Mouse (Mus musculus) cerebellum, adult 2 months (tissue): ENCODE results near the gene Sel1l3. TPM values are rescaled to one million over a fixed set of nuclear protein-coding genes. Genes with fewer than 3 reads are reported as not detected.

ENCODE experiments used
- DNase-seq, 2 experiments: peaks; one replicate each; pipeline ENCODE4 v3.0.0; 2021
- H3K27ac ChIP-seq: fragments of 200-500 bp; 2 replicates; pipeline ENCODE4 v1.5.1; 2012; ENCODE audit warnings: low read length, control low read depth, inconsistent platforms; ENCODE audit not compliant: insufficient read depth
- H3K27me3 ChIP-seq: fragments of 200-500 bp; 2 replicates; pipeline ENCODE4 v1.6.1; 2012; ENCODE audit warnings: inconsistent platforms, mild to moderate bottlenecking, low read length, moderate library complexity; ENCODE audit not compliant: control insufficient read depth, insufficient read depth
- H3K4me1 ChIP-seq: fragments of 200-500 bp; 2 replicates; pipeline ENCODE4 v1.6.1; 2011; ENCODE audit warnings: low read length; ENCODE audit not compliant: control insufficient read depth, insufficient read depth
- H3K4me3 ChIP-seq: fragments of 200-500 bp; replicated peaks from 2 replicates; pipeline ENCODE3; 2011; ENCODE audit warnings: mild to moderate bottlenecking, low read depth, low read length, control low read depth; ENCODE audit not compliant: insufficient read depth
- CTCF ChIP-seq: fragments of 200-500 bp; IDR thresholded peaks from 2 replicates; pipeline ENCODE4 v1.5.1; 2011; ENCODE audit warnings: low read depth, mild to moderate bottlenecking, control low read depth, low read length, moderate library complexity, borderline replicate concordance; ENCODE audit not compliant: insufficient read depth
- POLR2A ChIP-seq: fragments of 200-500 bp; IDR thresholded peaks from 2 replicates; pipeline ENCODE4 v1.6.1; 2011; ENCODE audit warnings: low read length, control low read depth, borderline replicate concordance; ENCODE audit not compliant: insufficient read depth
- WGBS: fragments of 180-500 bp; shearing (Covaris S2); methylation state at CpG from one replicate; pipeline ENCODE4 v1.1.7; 2018; 5-methylcytosine and 5-hydroxymethylcytosine counted together
- polyA plus RNA-seq: library from polyadenylated mRNA; depleted of rRNA; stranded (reverse); fragments of >200 nt; gene quantifications from 2 replicates; pipeline ENCODE4 v1.2.3, GENCODE M21; 2012; rRNA removed

Sel1l3 gene
- polyA plus RNA-seq, 1 experiment: 70.8 TPM

DNA sequence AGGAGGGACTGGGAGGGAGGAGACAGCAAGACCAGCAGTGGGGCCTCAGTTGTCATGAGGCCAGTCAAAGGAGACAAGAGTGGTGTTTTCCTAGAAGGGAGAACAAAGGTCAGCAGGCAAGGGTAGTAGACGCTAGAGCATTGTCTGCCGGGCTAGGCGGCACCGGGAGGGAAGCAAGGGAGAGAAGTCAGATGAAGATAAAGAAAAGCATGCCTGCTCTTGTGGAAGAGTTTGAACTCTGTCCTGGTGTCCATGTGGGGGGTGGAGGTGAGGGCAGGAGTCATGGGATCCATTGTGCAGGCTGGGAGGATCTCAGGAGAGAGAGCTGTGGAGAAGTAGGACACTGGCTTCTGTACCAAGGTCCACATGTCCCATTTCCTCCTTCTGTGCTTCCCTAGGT is 135.3 kb downstream of the Sel1l3 start:
- TF ChIP-seq CTCF: no peak
- TF ChIP-seq POLR2A: no peak
- no peaks in the 10 kb centered on the region for H3K4me1 ChIP-seq
- WGBS: 57% methylated on average over 4 of the region's 4 CpGs
- no peak for DNase-seq
- no peaks in the 10 kb centered on the region for H3K27me3 ChIP-seq
- no peak overlapping the region for H3K4me3 ChIP-seq
- no peak overlapping the region for H3K27ac ChIP-seq

DNA sequence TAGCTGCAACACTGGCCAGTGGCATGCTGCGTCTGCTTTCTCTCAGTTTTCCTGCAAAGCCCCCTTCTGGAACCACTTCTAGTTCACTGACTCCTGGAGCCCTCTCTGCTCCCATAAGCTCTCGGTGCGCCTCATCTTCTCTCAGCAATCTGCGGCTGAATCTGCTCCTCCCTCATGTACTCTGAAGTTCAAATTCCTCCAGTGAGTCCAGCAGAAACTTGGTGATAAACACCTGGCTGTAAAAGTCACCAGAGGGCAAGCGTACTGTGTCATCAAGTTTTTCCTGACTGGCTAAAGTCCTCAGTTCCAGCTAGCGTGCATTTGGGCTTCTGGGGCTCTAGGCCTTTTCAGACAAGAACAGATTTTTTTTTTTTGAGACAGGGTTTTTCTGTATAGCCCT is 139.2 kb downstream of the Sel1l3 start:
- no peaks in the 10 kb centered on the region for H3K4me1 ChIP-seq
- H3K27ac ChIP-seq: no peak overlapping the region
- no peaks in the 10 kb centered on the region for H3K27me3 ChIP-seq
- 82% methylated on average over 6 of the region's 6 CpGs for WGBS
- TF ChIP-seq POLR2A: no peak
- TF ChIP-seq CTCF: no peak
- no peak for DNase-seq
- no peak overlapping the region for H3K4me3 ChIP-seq

DNA sequence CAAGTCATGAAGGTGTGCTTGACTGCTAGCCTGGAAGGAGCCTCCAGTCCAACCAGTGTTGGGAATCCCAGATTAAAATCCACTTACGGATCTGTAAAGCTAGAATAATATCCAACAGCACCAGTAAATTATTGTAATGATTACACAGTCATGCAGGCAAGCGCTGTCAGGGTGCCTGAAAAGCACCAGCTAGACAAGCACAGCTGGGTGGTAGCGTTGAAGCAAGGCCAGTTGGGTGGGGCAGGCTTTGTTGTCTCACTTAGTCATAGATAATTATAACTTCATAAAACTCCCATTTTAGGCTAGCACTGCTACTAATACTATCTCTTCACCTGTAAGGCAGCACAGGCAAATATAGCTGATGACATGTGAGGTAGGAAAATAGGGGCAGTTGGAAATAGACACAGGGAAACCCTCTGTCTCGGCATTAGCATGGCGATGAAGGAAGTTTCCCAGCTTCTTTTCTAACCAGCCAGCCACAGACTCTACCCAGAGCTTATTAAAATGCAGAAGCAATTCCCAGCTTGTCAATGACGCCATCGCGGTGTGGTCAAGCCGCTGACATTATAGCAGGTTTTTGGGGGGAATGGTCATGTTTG is 152.1 kb downstream of the Sel1l3 start:
- Histone ChIP-seq H3K27ac (no peak overlapping the region), H3K4me3 (no peak overlapping the region), H3K27me3 (no peaks in the 10 kb centered on the region), H3K4me1 (no peaks in the 10 kb centered on the region)
- TF ChIP-seq POLR2A (no peak), CTCF (no peak)
- WGBS: 91% methylated on average over 9 of the region's 9 CpGs
- no peak for DNase-seq

Other genes with a start within 250 kb of the Sel1l3 start
- gene Slc34a2, start 175.8 kb downstream of the Sel1l3 start, polyA plus RNA-seq: 0.06 and 0.07 TPM in 2 replicates
- 63.4 and 64.5 TPM in 2 replicates for gene Smim20, start 53.2 kb upstream of the Sel1l3 start, polyA plus RNA-seq